Mouse (Mus musculus) cerebellum, postnatal 10 days (tissue): Measurements from ENCODE around the gene Bhlhe40.
A peak's percentile ranks its signal among the peaks of the same experiment; 100 is the strongest.

Experiments
- DNase-seq, 2 experiments: peaks; one replicate each; pipeline ENCODE4 v3.0.0; 2021; ENCODE audit warnings: mixed read lengths in 2 of 2

Bhlhe40 gene

GRCm38 (mm10) chr6:108695844-108696821 lies 35.7 kb downstream of the Bhlhe40 start:
- no peak for DNase-seq

GRCm38 (mm10) chr6:108696822-108697202 lies 36.4 kb downstream of the Bhlhe40 start:
- no peak for DNase-seq

GRCm38 (mm10) chr6:108697345-108697744 lies 36.9 kb downstream of the Bhlhe40 start:
- no peak for DNase-seq

GRCm38 (mm10) chr6:108698343-108698870 lies 38.0 kb downstream of the Bhlhe40 start:
- DNase-seq, result no peak

GRCm38 (mm10) chr6:108699679-108700078 lies 39.2 kb downstream of the Bhlhe40 start:
- DNase-seq, result no peak

- DNase-seq, result peak; percentile 48 to 54
Measured at GRCm38 (mm10) chr6:108700638-108701343, 40.4 kb downstream of the Bhlhe40 start.

- DNase-seq, result no peak
Measured at GRCm38 (mm10) chr6:108702648-108703047, 42.2 kb downstream of the Bhlhe40 start.

GRCm38 (mm10) chr6:108703085-108703484 lies 42.7 kb downstream of the Bhlhe40 start:
- DNase-seq, result no peak

GRCm38 (mm10) chr6:108704316-108705080 lies 44.1 kb downstream of the Bhlhe40 start:
- no peak for DNase-seq

- no peak for DNase-seq
Measured at GRCm38 (mm10) chr6:108705957-108706356, 45.5 kb downstream of the Bhlhe40 start.

- no peak for DNase-seq
Measured at GRCm38 (mm10) chr6:108706994-108707645, 46.7 kb downstream of the Bhlhe40 start.

GRCm38 (mm10) chr6:108709131-108709470 lies 48.7 kb downstream of the Bhlhe40 start:
- DNase-seq, result no peak

GRCm38 (mm10) chr6:108709471-108710231 lies 49.2 kb downstream of the Bhlhe40 start:
- peak; percentile 89 to 91 for DNase-seq

GRCm38 (mm10) chr6:108710667-108711066 lies 50.2 kb downstream of the Bhlhe40 start:
- DNase-seq, result no peak

- no peak for DNase-seq
Measured at GRCm38 (mm10) chr6:108711192-108711964, 50.9 kb downstream of the Bhlhe40 start.

- no peak for DNase-seq
Measured at GRCm38 (mm10) chr6:108712148-108712547, 51.7 kb downstream of the Bhlhe40 start.

GRCm38 (mm10) chr6:108713175-108713974 lies 52.9 kb downstream of the Bhlhe40 start:
- DNase-seq, result no peak
